Mouse (Mus musculus): ENCODE results near the gene Lmf2. TPM values are rescaled to one million over a fixed set of nuclear protein-coding genes. Genes with fewer than 3 reads are reported as not detected.

The Lmf2 gene
- total and polyA plus RNA-seq, 2 experiments from 2014 or later: 26.9 to 33.3 TPM

- H3K27me3 ChIP-seq (ENCODE audit: control insufficient read depth, insufficient read depth, low read length): peaks cover 32% of the 10 kb centered on the region
- 43% methylated on average over 9 of the region's 9 CpGs for WGBS
- peaks cover 12% of the 10 kb centered on the region; the same call in 1 of the 2 replicates for H3K4me1 ChIP-seq (ENCODE audit: control insufficient read depth, insufficient read depth)
- H3K4me3 ChIP-seq (ENCODE audit: low read depth, low read length): peak overlapping the region; percentile 60
- no peak for DNase-seq (ENCODE audit: low spot score)
- H3K27ac ChIP-seq (ENCODE audit: low read depth): peak overlapping the region; percentile 87
- H3K9ac ChIP-seq (replicated peaks; ENCODE audit: low read depth, low read length): peak overlapping the region; percentile 57
- H3K9me3 ChIP-seq (replicated peaks; ENCODE audit: control insufficient read depth, low read length): no peaks in the 10 kb centered on the region
- TF ChIP-seq CTCF (IDR thresholded peaks at IDR 0.05; ENCODE audit: low read depth) (no peak), EP300 (IDR thresholded peaks at IDR 0.05; ENCODE audit: low read depth) (no peak)
- no peak for ATAC-seq (ENCODE audit: insufficient read depth, low read depth)
- peaks cover 29% of the 10 kb centered on the region for H3K36me3 ChIP-seq (replicated peaks; ENCODE audit: control insufficient read depth, insufficient read depth, low read length)
- peak overlapping the region; percentile 79 for H3K4me2 ChIP-seq (ENCODE audit: low read depth, low read length)
Observed at GRCm38 (mm10) chr15:89374340-89374739, 18.9 kb upstream of the Lmf2 start.

- Histone ChIP-seq H3K36me3 (replicated peaks; ENCODE audit: control insufficient read depth, insufficient read depth, low read length) (peaks cover 34% of the 10 kb centered on the region), H3K4me2 (ENCODE audit: low read depth, low read length) (peak within 1 kb of the TSS; percentile 79), H3K27ac (ENCODE audit: low read depth) (peak within 1 kb of the TSS; percentile 87), H3K9ac (replicated peaks; ENCODE audit: low read depth, low read length) (peak within 1 kb of the TSS; percentile 57), H3K4me1 (ENCODE audit: control insufficient read depth, insufficient read depth) (peaks cover 8% of the 10 kb centered on the region; the same call in 1 of the 2 replicates), H3K9me3 (replicated peaks; ENCODE audit: control insufficient read depth, low read length) (no peaks in the 10 kb centered on the region), H3K27me3 (ENCODE audit: control insufficient read depth, insufficient read depth, low read length) (peaks cover 26% of the 10 kb centered on the region), H3K4me3 (ENCODE audit: low read depth, low read length) (peak within 1 kb of the TSS; percentile 60)
- DNase-seq (ENCODE audit: low spot score) (peak; percentile 81), ATAC-seq (ENCODE audit: insufficient read depth, low read depth) (peak; percentile 81)
- TF ChIP-seq CTCF (IDR thresholded peaks at IDR 0.05; ENCODE audit: low read depth) (peak; percentile 75), EP300 (IDR thresholded peaks at IDR 0.05; ENCODE audit: low read depth) (peak; percentile 80; the same call in 1 of the 2 replicates)
- 0% methylated on average over 42 of the region's 42 CpGs for WGBS
Observed at GRCm38 (mm10) chr15:89373762-89374248, 18.3 kb upstream of the Lmf2 start, which contains the start of gene Sco2. Sco2 (minus strand) TSS chr15:89373846.

DNA sequence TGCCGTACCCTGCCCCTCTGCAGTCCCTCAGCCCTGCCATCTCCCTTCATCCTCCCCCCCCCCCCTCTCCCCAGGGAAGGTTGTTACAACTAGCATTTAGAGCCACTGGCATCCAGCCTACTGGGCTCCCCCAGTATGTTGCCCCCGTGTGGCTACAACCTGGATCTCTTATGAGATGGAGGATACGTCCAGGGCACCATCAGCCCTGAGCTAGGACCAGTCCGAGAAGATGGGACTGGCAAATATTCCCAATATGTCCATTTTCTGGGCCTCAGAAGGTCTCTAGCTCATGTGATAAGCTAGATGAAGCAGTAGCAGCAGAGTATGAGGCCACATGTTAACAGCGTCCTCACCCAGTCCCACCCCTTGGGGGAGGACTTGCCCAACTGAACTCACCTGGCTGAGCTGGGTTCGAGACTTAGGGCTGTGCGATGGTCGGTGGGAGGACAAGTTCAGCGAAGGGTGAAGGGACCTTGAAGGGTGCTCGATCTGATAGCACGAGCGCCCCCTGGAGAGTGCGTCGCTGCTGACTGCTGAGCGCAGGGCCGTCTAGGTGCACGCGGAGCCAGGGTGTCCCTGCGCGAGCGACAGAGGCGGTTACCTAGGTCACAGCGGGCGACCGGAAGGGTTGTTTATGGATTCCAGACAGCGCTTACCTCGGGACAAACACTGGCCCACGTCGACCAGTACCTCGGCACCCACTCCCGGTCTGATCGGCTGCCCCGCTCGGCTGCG is 17.7 kb upstream of the Lmf2 start:
- H3K9me3 ChIP-seq (replicated peaks; ENCODE audit: control insufficient read depth, low read length): no peaks in the 10 kb centered on the region
- DNase-seq (ENCODE audit: low spot score): peak; percentile 56
- peaks cover 8% of the 10 kb centered on the region; the same call in 1 of the 2 replicates for H3K4me1 ChIP-seq (ENCODE audit: control insufficient read depth, insufficient read depth)
- peaks cover 20% of the 10 kb centered on the region for H3K27me3 ChIP-seq (ENCODE audit: control insufficient read depth, insufficient read depth, low read length)
- WGBS: under 1% methylated on average over 35 of the region's 35 CpGs
- H3K4me3 ChIP-seq (ENCODE audit: low read depth, low read length): peak overlapping the region; percentile 60
- peak overlapping the region; percentile 57 for H3K9ac ChIP-seq (replicated peaks; ENCODE audit: low read depth, low read length)
- no peak for TF ChIP-seq EP300 (IDR thresholded peaks at IDR 0.05; ENCODE audit: low read depth)
- TF ChIP-seq CTCF (IDR thresholded peaks at IDR 0.05; ENCODE audit: low read depth): peak; percentile 51
- peak overlapping the region; percentile 87 for H3K27ac ChIP-seq (ENCODE audit: low read depth)
- H3K36me3 ChIP-seq (replicated peaks; ENCODE audit: control insufficient read depth, insufficient read depth, low read length): peaks cover 40% of the 10 kb centered on the region
- ATAC-seq (ENCODE audit: insufficient read depth, low read depth): peak; percentile 81
- H3K4me2 ChIP-seq (ENCODE audit: low read depth, low read length): peak overlapping the region; percentile 79

DNA sequence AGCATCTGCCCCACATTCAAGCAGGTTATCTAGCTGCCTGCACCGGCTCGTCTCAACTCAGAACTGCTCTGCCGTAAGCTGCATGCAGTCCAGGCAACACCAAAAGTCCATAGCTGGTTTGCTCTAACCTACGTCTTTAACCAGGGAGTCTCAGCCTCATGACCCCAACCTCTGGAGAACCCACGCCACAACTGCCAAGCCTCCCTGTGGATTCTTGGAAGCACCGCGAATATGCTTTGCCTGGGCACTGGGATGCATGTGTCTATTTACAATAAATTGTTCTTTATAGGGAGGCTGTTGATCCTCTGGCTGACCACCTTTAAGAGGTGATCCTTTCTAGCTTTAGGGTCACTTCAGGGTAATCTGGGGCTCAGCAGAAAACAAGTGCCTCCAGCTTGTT is 17.1 kb upstream of the Lmf2 start:
- Histone ChIP-seq H3K9ac (replicated peaks; ENCODE audit: low read depth, low read length) (no peak overlapping the region), H3K4me2 (ENCODE audit: low read depth, low read length) (0 out of 2 replicates have a peak overlapping the region, but pooled peaks have one; percentile 79), H3K27me3 (ENCODE audit: control insufficient read depth, insufficient read depth, low read length) (peaks cover 14% of the 10 kb centered on the region), H3K36me3 (replicated peaks; ENCODE audit: control insufficient read depth, insufficient read depth, low read length) (peaks cover 47% of the 10 kb centered on the region), H3K4me3 (ENCODE audit: low read depth, low read length) (no peak overlapping the region), H3K4me1 (ENCODE audit: control insufficient read depth, insufficient read depth) (peaks cover 8% of the 10 kb centered on the region; the same call in 1 of the 2 replicates), H3K9me3 (replicated peaks; ENCODE audit: control insufficient read depth, low read length) (no peaks in the 10 kb centered on the region), H3K27ac (ENCODE audit: low read depth) (peak overlapping the region; percentile 87; the same call in 1 of the 2 replicates)
- ATAC-seq (ENCODE audit: insufficient read depth, low read depth): no peak
- WGBS: 83% methylated on average over 7 of the region's 7 CpGs
- DNase-seq (ENCODE audit: low spot score): no peak
- no peak for TF ChIP-seq EP300 (IDR thresholded peaks at IDR 0.05; ENCODE audit: low read depth)
- TF ChIP-seq CTCF (IDR thresholded peaks at IDR 0.05; ENCODE audit: low read depth): no peak

DNA sequence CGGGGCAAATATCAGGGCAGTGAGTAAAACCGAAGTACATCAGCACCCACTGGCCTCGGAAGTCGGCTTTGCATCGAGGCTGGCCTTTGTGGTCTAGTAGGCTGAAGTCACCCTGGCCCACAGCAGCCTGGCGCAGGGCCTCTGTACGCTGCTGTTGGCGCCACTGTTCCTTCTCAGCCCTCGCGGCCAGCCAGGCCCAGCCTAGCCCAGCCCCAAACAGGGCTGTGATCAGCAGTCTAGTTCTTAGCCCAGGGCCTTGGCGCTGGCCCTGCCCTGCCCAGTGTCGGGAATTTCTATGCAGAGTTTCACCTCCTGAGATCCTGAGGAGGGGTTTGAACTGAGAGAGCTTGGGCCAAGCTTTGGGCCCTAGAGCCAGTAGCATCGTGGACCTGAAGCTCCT is 16.6 kb upstream of the Lmf2 start:
- ATAC-seq (ENCODE audit: insufficient read depth, low read depth) (no peak), DNase-seq (ENCODE audit: low spot score) (no peak)
- no peak overlapping the region for H3K4me2 ChIP-seq (ENCODE audit: low read depth, low read length)
- H3K9ac ChIP-seq (replicated peaks; ENCODE audit: low read depth, low read length): no peak overlapping the region
- 86% methylated on average over 13 of the region's 13 CpGs for WGBS
- H3K9me3 ChIP-seq (replicated peaks; ENCODE audit: control insufficient read depth, low read length): no peaks in the 10 kb centered on the region
- TF ChIP-seq EP300 (IDR thresholded peaks at IDR 0.05; ENCODE audit: low read depth) (no peak), CTCF (IDR thresholded peaks at IDR 0.05; ENCODE audit: low read depth) (no peak)
- H3K4me3 ChIP-seq (ENCODE audit: low read depth, low read length): no peak overlapping the region
- H3K27ac ChIP-seq (ENCODE audit: low read depth): no peak overlapping the region
- peaks cover 11% of the 10 kb centered on the region for H3K27me3 ChIP-seq (ENCODE audit: control insufficient read depth, insufficient read depth, low read length)
- peaks cover 8% of the 10 kb centered on the region; the same call in 1 of the 2 replicates for H3K4me1 ChIP-seq (ENCODE audit: control insufficient read depth, insufficient read depth)
- peaks cover 51% of the 10 kb centered on the region for H3K36me3 ChIP-seq (replicated peaks; ENCODE audit: control insufficient read depth, insufficient read depth, low read length)
